Mouse (Mus musculus): Measurements from ENCODE around the gene Slc23a2. TPM values are rescaled to one million over a fixed set of nuclear protein-coding genes. Genes with fewer than 3 reads are reported as not detected.

Gene Slc23a2
- 12.7 TPM for polyA plus RNA-seq (2014; fragmentation: Illumina TruSeq; extraction: RNeasy Lipid Tissue Mini Kit (QIAGEN cat#74804); ENCODE audit: low read depth, low replicate concordance)

DNA sequence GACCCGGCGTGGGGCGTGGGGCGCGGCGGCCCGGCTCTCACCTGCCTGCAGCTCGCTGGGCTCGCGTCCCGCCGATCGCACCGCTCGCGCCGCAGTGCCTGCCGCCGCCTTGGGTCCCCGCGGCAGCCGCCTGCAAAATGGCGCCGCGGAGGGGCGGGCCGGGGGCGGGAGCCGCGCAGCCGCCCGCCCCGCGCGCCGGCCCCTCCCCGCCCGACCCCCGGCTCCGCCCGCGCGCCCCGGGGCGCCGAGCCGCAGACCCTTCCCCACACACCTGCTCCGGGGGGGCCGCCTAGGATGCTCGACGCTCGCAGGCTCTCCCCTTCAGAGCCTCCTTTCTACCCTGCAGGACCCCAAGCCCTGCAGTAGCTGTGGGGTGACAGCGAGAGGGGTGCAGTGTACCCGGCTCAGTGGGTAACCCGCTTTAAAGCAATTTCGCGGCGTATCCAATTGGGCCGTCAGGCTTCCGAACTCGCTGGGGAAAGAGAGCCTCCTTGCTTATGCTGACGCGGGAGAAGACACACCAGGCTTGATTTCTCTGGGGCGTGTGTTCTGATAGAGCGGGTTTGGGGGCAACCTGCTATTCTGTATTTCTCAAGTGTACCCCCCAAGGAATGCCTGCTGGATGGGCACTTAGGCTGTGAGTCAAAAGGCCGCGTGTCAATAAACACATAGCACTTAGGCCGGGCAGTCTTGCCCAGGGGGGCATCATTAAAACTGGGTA lies at the start of gene Slc23a2:
Gene Slc23a2, minus strand, starts transcription at position 138 of the 721 bp plus-strand sequence.

DNA sequence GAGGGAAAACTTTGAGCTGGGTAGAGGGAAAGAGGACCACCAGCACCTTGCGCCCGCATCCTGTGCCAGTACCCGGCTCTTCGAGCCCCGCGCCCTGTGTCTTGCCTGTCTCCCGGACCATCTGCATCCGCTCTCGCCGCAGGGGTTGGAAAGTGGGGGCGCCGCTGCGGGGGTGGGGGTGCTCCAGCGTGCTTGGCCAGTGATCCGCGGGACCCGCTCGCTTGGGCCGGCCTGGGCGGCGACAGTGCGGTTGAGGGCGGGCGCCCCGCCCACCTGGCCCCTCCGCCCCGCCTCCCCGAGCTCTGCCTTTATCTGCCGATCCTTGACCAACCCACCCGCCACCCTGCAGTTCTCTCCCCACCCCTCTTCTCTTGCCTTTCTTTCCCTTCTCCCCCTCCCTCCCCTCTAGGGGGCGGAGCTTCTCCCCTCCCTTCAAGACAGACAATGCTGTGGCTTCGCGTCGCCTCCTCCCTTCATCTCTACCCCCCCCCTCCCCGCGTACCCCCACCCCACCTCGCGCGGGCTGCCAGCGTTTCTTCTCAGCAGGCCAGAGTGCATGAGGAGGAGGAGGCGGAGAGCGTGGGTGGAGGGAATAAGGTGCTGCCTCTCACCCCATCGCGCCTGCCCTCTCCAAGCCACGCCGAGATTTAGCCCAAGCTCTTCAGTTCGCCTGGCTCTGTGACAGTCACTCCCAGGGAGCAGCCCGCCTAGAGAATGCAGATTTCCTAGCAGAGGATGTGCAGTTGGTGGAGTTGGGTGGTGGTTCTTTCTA lies 115.1 kb downstream of the Slc23a2 start, which contains the start of gene Rassf2:
Gene Rassf2, minus strand, starts transcription at position 613 of the 772 bp plus-strand sequence.

Other genes with a start within 250 kb of the Slc23a2 start
- 245 TPM for gene Prnp, start 235.2 kb downstream of the Slc23a2 start, polyA plus RNA-seq (2014; fragmentation: Illumina TruSeq; extraction: RNeasy Lipid Tissue Mini Kit (QIAGEN cat#74804); ENCODE audit: low read depth, low replicate concordance)
- gene Prn, start 235.2 kb downstream of the Slc23a2 start, polyA plus RNA-seq (2014; fragmentation: Illumina TruSeq; extraction: RNeasy Lipid Tissue Mini Kit (QIAGEN cat#74804); ENCODE audit: low read depth, low replicate concordance), result not detected
- 11.5 TPM for gene Prnd, start 194.2 kb downstream of the Slc23a2 start, polyA plus RNA-seq (2014; fragmentation: Illumina TruSeq; extraction: RNeasy Lipid Tissue Mini Kit (QIAGEN cat#74804); ENCODE audit: low read depth, low replicate concordance)
- gene Rassf2, start 114.8 kb downstream of the Slc23a2 start, polyA plus RNA-seq (2014; fragmentation: Illumina TruSeq; extraction: RNeasy Lipid Tissue Mini Kit (QIAGEN cat#74804); ENCODE audit: low read depth, low replicate concordance), result 18.4 TPM
- 41.7 TPM for gene Tmem230, start 102.7 kb upstream of the Slc23a2 start, polyA plus RNA-seq (2014; fragmentation: Illumina TruSeq; extraction: RNeasy Lipid Tissue Mini Kit (QIAGEN cat#74804); ENCODE audit: low read depth, low replicate concordance)
- 66.1 TPM for gene Pcna, start 108.2 kb upstream of the Slc23a2 start, polyA plus RNA-seq (2014; fragmentation: Illumina TruSeq; extraction: RNeasy Lipid Tissue Mini Kit (QIAGEN cat#74804); ENCODE audit: low read depth, low replicate concordance)
- 35.4 TPM for gene Cds2, start 118.0 kb upstream of the Slc23a2 start, polyA plus RNA-seq (2014; fragmentation: Illumina TruSeq; extraction: RNeasy Lipid Tissue Mini Kit (QIAGEN cat#74804); ENCODE audit: low read depth, low replicate concordance)
- not detected for gene Prokr2, start 240.3 kb upstream of the Slc23a2 start, polyA plus RNA-seq (2014; fragmentation: Illumina TruSeq; extraction: RNeasy Lipid Tissue Mini Kit (QIAGEN cat#74804); ENCODE audit: low read depth, low replicate concordance)

All from adipose tissue, adult 10 weeks (tissue).